Mouse (Mus musculus) Patski (cell line): ENCODE data around the gene Sh3bp1. TPM values are rescaled to one million over a fixed set of nuclear protein-coding genes. Genes with fewer than 3 reads are reported as not detected.

Experiments used
- ATAC-seq: fragments of 100-300 bp; one replicate; pipeline ENCODE4 v1.8.0; 2021
- CTCF ChIA-PET: fragments of 350-600 bp; sonication (Branson Sonifier 250); formaldehyde crosslinking; loops from one replicate; lab custom pipeline; 2022; ENCODE audit warnings: inconsistent platforms; lab: Charles Lee
- POLR2A ChIA-PET: fragments of 350-600 bp; sonication (Branson Sonifier 250); formaldehyde crosslinking; loops from one replicate; lab custom pipeline; 2022; ENCODE audit warnings: antibody characterized with exemption, inconsistent platforms; lab: Charles Lee
- DNase-seq: peaks from one replicate; pipeline ENCODE4 v3.0.0-alpha.2; 2011; ENCODE audit warnings: low read depth, low spot score
- H3K27me3 ChIP-seq: fragments of 371-371 bp; one replicate; pipeline ENCODE4 v1.5.1; 2021
- CTCF ChIP-seq: fragments of 100-300 bp; IDR thresholded peaks from one replicate; pipeline ENCODE4 v1.5.1; 2021
- in situ Hi-C: fragments of 300-500 bp; cut with MboI; formaldehyde crosslinking; loops from 3 replicates; pipeline ENCODE4 v1.11.1; 2018; ENCODE audit warnings: low pct_unique_long_range_greater_than_20kb, mixed read lengths
- polyA plus RNA-seq: library from polyadenylated mRNA; unstranded; gene quantifications from one replicate; pipeline ENCODE4 v1.2.3, GENCODE M21; 2021

Gene Sh3bp1
- polyA plus RNA-seq, 1 experiment from 2014 or later, result 13.6 TPM

DNA sequence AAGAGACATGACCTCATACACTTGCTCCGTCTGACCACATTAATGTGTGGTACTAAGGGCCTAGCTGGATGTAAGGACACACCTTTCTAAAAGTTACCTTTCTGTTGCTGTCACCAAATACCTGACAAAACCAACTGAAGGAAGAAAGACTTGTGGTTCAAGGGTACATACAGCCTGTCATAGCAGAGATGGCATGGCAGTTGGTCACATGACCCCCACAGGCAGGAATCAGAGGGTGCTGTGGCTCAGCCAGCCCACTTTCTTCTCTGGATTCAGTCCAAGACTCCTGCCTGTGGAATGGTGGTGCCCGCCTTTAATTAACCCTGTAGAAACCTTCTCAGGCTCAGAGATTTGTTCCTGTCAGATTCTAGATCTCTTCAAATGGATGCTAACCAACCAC is 36.4 kb upstream of the Sh3bp1 start:
- TF ChIP-seq CTCF, result no peak
- POLR2A ChIA-PET, result no interaction called here
- no peak for DNase-seq
- CTCF ChIA-PET, result no interaction called here
- in situ Hi-C loops, result no loop called here
- no peaks in the 10 kb centered on the region for H3K27me3 ChIP-seq
- ATAC-seq, result no peak

DNA sequence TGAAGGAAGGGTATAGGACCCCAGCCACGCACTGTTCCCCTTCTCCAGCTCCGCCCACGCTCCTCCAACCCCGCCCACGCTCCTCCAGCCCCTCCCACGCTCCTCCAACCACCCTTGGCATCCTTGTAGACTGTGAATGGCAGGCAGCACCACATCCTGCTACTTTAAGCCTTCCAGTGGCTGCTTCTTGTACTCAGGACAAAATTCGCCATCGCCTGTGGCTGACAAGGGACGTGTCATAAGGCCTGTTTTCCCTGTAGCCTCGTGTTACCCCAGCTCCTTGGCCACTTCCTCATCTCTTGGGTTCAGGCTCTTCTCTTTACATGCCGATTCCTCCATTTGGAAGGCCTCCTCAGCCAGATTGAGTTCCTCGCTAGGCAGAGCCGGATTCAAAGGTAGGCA is 35.7 kb upstream of the Sh3bp1 start:
- no peak for TF ChIP-seq CTCF
- in situ Hi-C loops, result no loop called here
- ChIA-PET POLR2A (no interaction called here), CTCF (no interaction called here)
- no peaks in the 10 kb centered on the region for H3K27me3 ChIP-seq
- no peak for ATAC-seq
- DNase-seq, result no peak

DNA sequence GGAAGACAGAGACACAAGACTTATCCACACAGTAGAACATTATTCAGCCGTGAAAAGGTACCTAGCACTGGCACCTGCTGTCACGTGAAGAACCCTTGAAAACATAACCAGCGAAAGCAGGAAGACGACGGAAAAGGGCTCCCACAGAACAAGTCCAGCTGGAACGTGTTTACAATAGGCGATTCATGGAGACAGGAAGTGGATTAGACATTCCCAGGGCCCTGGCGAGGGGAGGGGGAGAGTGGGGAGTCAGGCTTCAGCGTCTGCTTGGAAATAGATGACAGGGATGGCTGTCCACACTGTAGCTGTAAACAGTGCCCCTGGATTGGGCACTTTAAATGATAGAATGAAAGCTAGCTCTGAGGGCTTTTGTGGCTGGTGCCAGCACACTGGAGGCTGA is 31.2 kb upstream of the Sh3bp1 start:
- ChIA-PET POLR2A (no interaction called here), CTCF (interaction anchor here (1.0 to 4.7 kb wide), 3 partner anchors 12 to 41 kb away, joined by 4 to 34 read pairs (median 13); partner anchors contain the start of gene Lgals2)
- ATAC-seq (peak; percentile 18), DNase-seq (no peak)
- in situ Hi-C loops, result no loop called here
- H3K27me3 ChIP-seq, result no peaks in the 10 kb centered on the region
- no peak for TF ChIP-seq CTCF

DNA sequence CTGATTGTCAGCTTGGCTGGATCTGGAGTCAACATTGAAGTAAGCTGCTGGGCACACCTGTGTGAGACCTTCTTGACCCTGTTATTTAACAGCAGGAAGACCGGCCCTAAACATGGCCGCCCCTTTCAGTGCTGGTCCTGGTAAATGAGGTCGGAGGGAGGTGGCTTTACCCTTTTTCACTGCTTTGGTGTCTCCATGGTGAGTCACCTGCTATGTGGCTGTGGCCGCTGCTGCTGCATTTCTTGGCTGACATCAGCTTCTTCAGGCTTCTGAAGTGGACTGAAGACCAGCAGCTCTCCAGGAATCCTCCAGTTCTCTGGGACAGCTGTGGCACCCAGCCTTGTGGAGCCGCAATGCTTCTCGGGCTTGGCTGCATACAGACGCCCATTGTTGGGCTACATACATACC is 30.7 kb upstream of the Sh3bp1 start:
- DNase-seq, result no peak
- ChIA-PET POLR2A (no interaction called here), CTCF (interaction anchor here (0.6 to 4.7 kb wide), 5 partner anchors 13 to 42 kb away, joined by 3 to 34 read pairs (median 4); partner anchors contain the start of gene Lgals2)
- no peak for TF ChIP-seq CTCF
- no peaks in the 10 kb centered on the region for H3K27me3 ChIP-seq
- in situ Hi-C loops, result no loop called here
- no peak for ATAC-seq

DNA sequence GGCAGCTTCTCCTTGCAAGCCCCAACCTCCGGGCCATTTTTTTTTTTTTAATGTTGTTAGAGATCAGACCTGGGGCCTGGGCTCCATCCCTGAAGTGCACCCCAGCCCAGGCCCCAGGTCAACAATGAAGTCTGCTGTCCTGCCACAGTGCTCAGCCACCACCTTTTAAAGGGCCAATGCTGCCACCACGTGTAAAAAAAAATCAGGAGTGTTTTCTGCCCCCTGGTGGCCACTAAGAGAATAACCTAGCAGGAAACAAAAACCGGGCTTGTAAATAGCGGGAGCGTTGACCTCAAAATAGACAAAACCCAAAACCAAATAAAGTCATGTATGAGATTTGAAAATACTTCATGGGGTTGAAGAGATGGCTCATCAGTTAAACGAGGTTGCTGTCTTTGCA is 29.8 kb upstream of the Sh3bp1 start:
- DNase-seq, result no peak

DNA sequence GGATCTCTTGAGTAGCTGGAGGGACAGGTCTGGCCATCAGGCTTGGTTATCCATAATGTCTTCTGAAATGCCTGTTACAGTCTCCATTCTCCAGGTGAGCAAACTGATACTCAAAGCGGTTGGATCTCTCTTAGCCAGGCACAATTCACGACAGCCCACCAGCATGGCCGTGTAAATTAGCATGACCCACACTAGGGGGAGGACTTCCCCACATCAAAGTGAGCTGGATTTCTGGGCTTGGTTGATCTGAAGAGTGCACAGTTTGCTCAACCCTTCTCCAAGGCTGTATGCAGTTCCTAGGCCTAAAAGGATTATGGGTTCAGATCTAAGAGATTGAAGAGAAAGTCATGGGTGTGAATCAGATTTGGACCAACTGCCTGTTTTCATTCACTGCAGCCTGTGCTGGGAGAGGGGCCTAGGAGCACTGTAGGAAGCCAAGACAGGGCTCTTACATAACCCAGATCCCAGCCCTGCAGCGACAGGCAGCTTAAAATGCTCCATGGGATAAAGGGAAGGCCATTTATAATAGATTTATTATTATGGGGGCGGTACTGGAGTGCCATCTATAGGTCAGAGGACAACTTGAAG is 27.5 kb upstream of the Sh3bp1 start:
- H3K27me3 ChIP-seq, result no peaks in the 10 kb centered on the region
- ATAC-seq (no peak), DNase-seq (no peak)
- ChIA-PET POLR2A (interaction anchor here (0.6 kb wide), 1 partner anchor 63 kb away, joined by 3 read pairs; no protein-coding TSS in a partner anchor), CTCF (interaction anchor here (2.1 to 4.7 kb wide), 2 partner anchors 20 to 45 kb away, joined by 7 to 34 read pairs; no protein-coding TSS in a partner anchor)
- in situ Hi-C loops, result loop anchor here (5.0 kb wide), 2 partner anchors 55 to 250 kb away; no protein-coding TSS in a partner anchor
- TF ChIP-seq CTCF, result no peak

More for the DNA sequence above, 29.8 kb upstream of the Sh3bp1 start:
- CTCF ChIA-PET, result interaction anchor here (1.0 to 4.7 kb wide), 4 partner anchors 14 to 43 kb away, joined by 4 to 34 read pairs (median 10); partner anchors contain the start of gene Lgals2
- in situ Hi-C loops, result loop anchor here (5.0 kb wide), 2 partner anchors 52 to 247 kb away; no protein-coding TSS in a partner anchor
- H3K27me3 ChIP-seq, result no peaks in the 10 kb centered on the region
- POLR2A ChIA-PET, result no interaction called here
- no peak for TF ChIP-seq CTCF
- no peak for ATAC-seq

DNA sequence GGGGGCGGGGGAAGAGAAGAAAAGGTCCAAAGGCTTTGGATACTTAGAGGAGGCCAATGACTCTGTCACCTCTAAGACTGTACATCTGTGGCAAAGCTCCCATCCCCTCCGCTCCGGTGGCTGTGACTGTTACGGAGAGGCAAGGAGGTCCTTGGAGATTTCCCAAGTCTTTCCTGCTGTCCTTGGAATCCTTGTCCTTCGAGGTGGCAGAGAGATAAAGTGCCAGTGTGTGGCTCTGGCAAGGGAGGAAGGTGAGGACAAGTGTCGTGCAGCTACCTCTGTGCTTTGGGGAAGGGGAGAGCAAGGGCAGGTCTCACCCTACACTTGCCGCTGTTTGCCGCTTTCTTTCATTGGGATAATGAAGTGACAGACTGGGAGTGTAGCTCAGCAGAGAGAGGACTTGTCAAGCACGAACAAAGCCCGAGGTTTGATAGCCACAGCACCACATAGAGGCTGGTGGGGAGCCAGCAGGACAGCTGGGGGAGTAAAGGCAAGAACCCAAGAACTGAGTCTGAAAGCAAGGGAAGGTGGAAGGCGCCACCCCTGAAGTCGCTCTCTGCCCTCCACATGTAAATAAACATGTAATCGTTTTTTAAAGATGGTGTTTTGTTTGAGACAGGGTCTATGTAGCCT is 25.6 kb upstream of the Sh3bp1 start:
- TF ChIP-seq CTCF, result no peak
- ChIA-PET CTCF (no interaction called here), POLR2A (no interaction called here)
- in situ Hi-C loops, result loop anchor here (5.0 kb wide), 2 partner anchors 57 to 252 kb away; no protein-coding TSS in a partner anchor
- DNase-seq, result no peak
- H3K27me3 ChIP-seq, result no peaks in the 10 kb centered on the region
- ATAC-seq, result no peak

DNA sequence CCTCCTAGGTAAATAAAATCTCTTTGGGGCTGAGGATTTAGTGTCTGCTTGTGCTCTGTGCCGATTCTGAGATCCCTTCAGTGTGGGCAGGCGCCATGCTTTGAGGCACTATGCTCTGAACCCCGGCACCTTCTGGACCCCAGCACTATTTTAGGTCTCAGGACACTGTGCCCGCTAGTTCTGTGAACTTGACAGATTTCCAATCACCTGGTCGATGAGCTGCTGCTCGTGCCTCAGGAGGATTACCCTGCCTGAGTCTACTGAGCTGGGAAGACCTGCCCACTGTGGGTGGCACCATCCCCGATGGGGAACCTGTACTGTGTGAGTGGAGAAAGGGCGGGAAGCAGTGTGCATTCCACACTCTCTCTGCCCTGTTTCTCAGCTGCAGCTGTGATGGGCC is 24.6 kb upstream of the Sh3bp1 start:
- in situ Hi-C loops, result loop anchor here (5.0 kb wide), 2 partner anchors 58 to 253 kb away; no protein-coding TSS in a partner anchor

DNA sequence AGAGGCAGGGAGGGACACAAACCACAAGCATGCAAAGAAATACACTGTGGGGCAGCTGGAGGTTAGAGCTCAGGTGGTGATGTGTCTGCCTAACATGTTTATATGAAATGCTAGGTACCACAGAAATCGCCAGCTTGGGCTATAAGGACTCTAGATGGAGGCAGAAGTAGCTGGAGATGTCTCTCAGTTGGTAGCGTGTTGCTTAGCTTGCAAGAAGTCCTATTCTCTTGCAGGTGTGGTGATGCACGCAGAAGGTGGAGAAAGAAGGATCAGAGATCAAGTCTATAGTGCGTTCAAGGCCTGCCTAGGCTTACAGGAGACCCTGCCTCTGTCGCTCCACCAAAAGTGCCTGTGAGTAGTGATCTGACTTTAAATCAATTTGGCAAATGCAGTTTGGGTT is 24.0 kb upstream of the Sh3bp1 start:
- TF ChIP-seq CTCF, result no peak
- ChIA-PET POLR2A (interaction anchor here (1.0 kb wide), 1 partner anchor 31 kb away, joined by 3 read pairs; no protein-coding TSS in a partner anchor), CTCF (interaction anchor here (0.9 to 1.2 kb wide), 2 partner anchors 49 to 68 kb away, joined by 3 to 5 read pairs; no protein-coding TSS in a partner anchor)
- no peak for DNase-seq
- in situ Hi-C loops, result no loop called here
- H3K27me3 ChIP-seq, result no peaks in the 10 kb centered on the region
- ATAC-seq, result no peak

More for the DNA sequence above, 24.6 kb upstream of the Sh3bp1 start:
- no peak for DNase-seq
- no peak for TF ChIP-seq CTCF
- ChIA-PET POLR2A (interaction anchor here (1.0 kb wide), 1 partner anchor 30 kb away, joined by 3 read pairs; no protein-coding TSS in a partner anchor), CTCF (interaction anchor here (0.9 to 1.2 kb wide), 2 partner anchors 49 to 69 kb away, joined by 3 to 5 read pairs; no protein-coding TSS in a partner anchor)
- no peaks in the 10 kb centered on the region for H3K27me3 ChIP-seq
- ATAC-seq, result no peak

DNA sequence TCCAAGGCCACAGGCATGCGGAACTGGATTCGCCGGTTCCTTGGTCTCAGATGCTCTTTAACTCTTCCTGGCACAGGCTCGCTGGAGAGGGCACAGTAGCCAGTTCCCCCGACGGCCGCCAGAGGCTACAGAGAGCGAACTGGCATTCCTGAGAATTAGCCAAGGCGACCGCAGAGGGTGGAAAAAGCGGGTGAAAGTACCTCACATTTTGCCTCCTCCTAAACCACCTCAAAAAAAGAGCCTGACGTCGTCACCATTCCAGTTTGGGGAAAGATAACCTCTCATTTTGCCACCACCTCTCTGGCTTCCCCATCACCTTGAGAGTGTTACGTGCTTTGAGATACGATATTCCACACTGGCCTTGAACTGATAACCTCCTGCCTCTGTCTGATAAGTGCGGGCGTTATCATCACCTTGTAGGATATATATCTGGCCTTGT is 23.3 kb upstream of the Sh3bp1 start:
- POLR2A ChIA-PET, result interaction anchor here (0.5 kb wide), 1 partner anchor 58 kb away, joined by 3 read pairs; the partner anchor contains the start of gene Nol12
- CTCF ChIA-PET, result interaction anchor here (0.9 to 1.2 kb wide), 2 partner anchors 42 to 54 kb away, joined by 3 to 5 read pairs; no protein-coding TSS in a partner anchor
- ATAC-seq (peak; percentile 75), DNase-seq (peak; percentile 83)
- in situ Hi-C loops, result no loop called here
- TF ChIP-seq CTCF, result no peak
- H3K27me3 ChIP-seq, result no peaks in the 10 kb centered on the region
